Comparison of ENCODE assay signal across 8 mouse cellular contexts in genomic region chr10:52416458-52416857, GRCm38 (mm10). TPM values are rescaled to one million over a fixed set of nuclear protein-coding genes. Genes with fewer than 3 reads are reported as not detected.
DNase-seq lines count a peak whose midpoint lies in the region; ATAC-seq and TF ChIP-seq lines count a peak whose summit lies in the region.

No protein-coding gene starts in this region.

- peaks cover 7% of the 10 kb centered on the region; the same call in 1 of the 2 replicates for H3K36me3 ChIP-seq in hindbrain, embryonic 10.5 days
- no peaks in the 10 kb centered on the region for H3K36me3 ChIP-seq in hindbrain, embryonic 11.5 days (ENCODE audit: control insufficient read depth, insufficient read depth, low read length)
- no peaks in the 10 kb centered on the region for H3K36me3 ChIP-seq in hindbrain, embryonic 12.5 days
- no peaks in the 10 kb centered on the region for H3K36me3 ChIP-seq in midbrain, embryonic 11.5 days (ENCODE audit: control insufficient read depth, insufficient read depth, low read length)

- no peaks in the 10 kb centered on the region for H3K9me3 ChIP-seq in hindbrain, embryonic 10.5 days
- no peaks in the 10 kb centered on the region for H3K9me3 ChIP-seq in hindbrain, embryonic 11.5 days (ENCODE audit: control insufficient read depth, low read length)
- H3K9me3 ChIP-seq in hindbrain, embryonic 12.5 days (replicated peaks): no peaks in the 10 kb centered on the region
- no peaks in the 10 kb centered on the region for H3K9me3 ChIP-seq in midbrain, embryonic 11.5 days (ENCODE audit: control insufficient read depth, low read length)

- intact Hi-C loops in left cerebral cortex, postnatal 36 days (cut with DNase I): loop anchor here (2.0 to 5.0 kb wide), 2 partner anchors 34 to 276 kb away; partner anchors contain the start of genes Gopc and Slc35f1

- no peak overlapping the region; the same call in 1 of the 2 replicates for H3K9ac ChIP-seq in hindbrain, embryonic 11.5 days (ENCODE audit: low read depth, low read length)
- H3K9ac ChIP-seq in hindbrain, embryonic 12.5 days: no peak overlapping the region
- peak overlapping the region; percentile 58; the same call in 1 of the 2 replicates for H3K9ac ChIP-seq in midbrain, embryonic 11.5 days (ENCODE audit: low read length)

- H3K4me1 ChIP-seq in hindbrain, embryonic 10.5 days (replicated peaks): peaks cover 17% of the 10 kb centered on the region
- H3K4me1 ChIP-seq in hindbrain, embryonic 11.5 days (replicated peaks; ENCODE audit: control insufficient read depth, insufficient read depth, low read length): 0 out of 2 replicates have a peak, but pooled peaks cover 5% of the 10 kb centered on the region
- H3K4me1 ChIP-seq in hindbrain, embryonic 12.5 days: peaks cover 22% of the 10 kb centered on the region
- H3K4me1 ChIP-seq in midbrain, embryonic 11.5 days (ENCODE audit: control insufficient read depth, insufficient read depth, low read length): peaks cover 10% of the 10 kb centered on the region

- no peak for TF ChIP-seq CTCF in brain, embryonic 14.5 days (IDR thresholded peaks at IDR 0.05; ENCODE audit: borderline replicate concordance, extremely low read depth, insufficient read depth, insufficient read length)

- H3K4me2 ChIP-seq in hindbrain, embryonic 11.5 days (replicated peaks; ENCODE audit: low read depth, low read length): no peak overlapping the region
- H3K4me2 ChIP-seq in hindbrain, embryonic 12.5 days (replicated peaks): peak overlapping the region; percentile 73
- H3K4me2 ChIP-seq in midbrain, embryonic 11.5 days: peak overlapping the region; percentile 39; the same call in 1 of the 2 replicates

- no peak for TF ChIP-seq POLR2A in brain, embryonic 14.5 days (IDR thresholded peaks at IDR 0.05; ENCODE audit: borderline replicate concordance, extremely low read depth, insufficient read depth, insufficient read length, poor library complexity, severe bottlenecking)

- peak overlapping the region; percentile 96; the same call in 1 of the 2 replicates for H3K27ac ChIP-seq in hindbrain, embryonic 10.5 days
- H3K27ac ChIP-seq in hindbrain, embryonic 11.5 days (ENCODE audit: low read depth, low read length): no peak overlapping the region
- no peak overlapping the region for H3K27ac ChIP-seq in hindbrain, embryonic 12.5 days
- no peak overlapping the region for H3K27ac ChIP-seq in midbrain, embryonic 11.5 days (ENCODE audit: low read depth, low read length)

- no peak for DNase-seq in hindbrain, embryonic 10.5 days (ENCODE audit: low spot score)
- no peak for DNase-seq in hindbrain, embryonic 11.5 days (ENCODE audit: low spot score)
- DNase-seq in brain, embryonic 14.5 days (ENCODE audit: low read depth): peak; percentile 24
- no peak for DNase-seq in midbrain, embryonic 11.5 days (ENCODE audit: low spot score, missing footprints)
- DNase-seq in left cerebral cortex, postnatal 36 days (ENCODE audit: low spot score in 2 of 2): no peak
- DNase-seq in B cell, adult 2 months: no peak
- no peak for DNase-seq in urinary bladder, adult 2 months (ENCODE audit: low spot score)

- peak overlapping the region; percentile 93 for H3K4me3 ChIP-seq in hindbrain, embryonic 10.5 days
- H3K4me3 ChIP-seq in hindbrain, embryonic 11.5 days (ENCODE audit: low read depth, low read length): no peak overlapping the region
- H3K4me3 ChIP-seq in hindbrain, embryonic 12.5 days: peak overlapping the region; percentile 94; the same call in 1 of the 2 replicates
- H3K4me3 ChIP-seq in midbrain, embryonic 11.5 days (ENCODE audit: low read depth, low read length): no peak overlapping the region

- H3K27me3 ChIP-seq in hindbrain, embryonic 10.5 days (ENCODE audit: insufficient read depth, poor library complexity, severe bottlenecking): no peaks in the 10 kb centered on the region
- H3K27me3 ChIP-seq in hindbrain, embryonic 11.5 days (ENCODE audit: control insufficient read depth, insufficient read depth, low read length): no peaks in the 10 kb centered on the region
- H3K27me3 ChIP-seq in hindbrain, embryonic 12.5 days: no peaks in the 10 kb centered on the region
- no peaks in the 10 kb centered on the region for H3K27me3 ChIP-seq in midbrain, embryonic 11.5 days (ENCODE audit: control insufficient read depth, insufficient read depth, low read length)

- no peak for ATAC-seq in hindbrain, embryonic 11.5 days (ENCODE audit: low FRiP score)
- ATAC-seq in hindbrain, embryonic 12.5 days (ENCODE audit: low FRiP score): no peak
- no peak for ATAC-seq in midbrain, embryonic 11.5 days (ENCODE audit: low FRiP score)

- WGBS in hindbrain, embryonic 10.5 days: 84% methylated on average over 2 of the region's 2 CpGs
- 86% methylated on average over 2 of the region's 2 CpGs for WGBS in hindbrain, embryonic 11.5 days
- WGBS in hindbrain, embryonic 12.5 days: 74% methylated on average over 2 of the region's 2 CpGs
- 88% methylated on average over 2 of the region's 2 CpGs for WGBS in midbrain, embryonic 11.5 days

RNA-seq across cellular contexts. Expression of gene Nus1, which starts 0.9 kb away (rescaled TPM):
- 11.0 and 13.5 TPM in 2 replicates for polyA plus RNA-seq in hindbrain, embryonic 10.5 days (2016; fragmentation: Nextera tagmentation; extraction: Ambion mirVana)
- 17.1 and 17.6 TPM in 2 replicates for polyA plus RNA-seq in hindbrain, embryonic 11.5 days (2014; fragmentation: Nextera tagmentation; extraction: Ambion mirVana)
- 21.1 and 27.7 TPM in 2 replicates for polyA plus RNA-seq in brain, embryonic 14.5 days (2012; rRNA removed)
- 19.2 and 20.1 TPM in 2 replicates for polyA plus RNA-seq in hindbrain, embryonic 12.5 days (2016; fragmentation: Nextera tagmentation; extraction: Ambion mirVana)
- polyA plus RNA-seq in midbrain, embryonic 11.5 days (2014; fragmentation: Nextera tagmentation; extraction: Ambion mirVana): 16.4 and 16.6 TPM in 2 replicates
- 10 to 100 TPM; 53.7 to 74.5 TPM for total RNA-seq in left cerebral cortex, postnatal 36 days (2021)
- polyA plus RNA-seq in urinary bladder, adult 2 months (2012; rRNA removed): 19.6 and 22.7 TPM in 2 replicates

RNA-seq across cellular contexts. Expression of gene Nepn, which starts 27.7 kb away (rescaled TPM):
- polyA plus RNA-seq in hindbrain, embryonic 10.5 days (2016; fragmentation: Nextera tagmentation; extraction: Ambion mirVana): not detected in 2 replicates
- polyA plus RNA-seq in hindbrain, embryonic 11.5 days (2014; fragmentation: Nextera tagmentation; extraction: Ambion mirVana): not detected in 2 replicates
- 0.05 TPM in 1 of 2 replicates, not detected in the other for polyA plus RNA-seq in brain, embryonic 14.5 days (2012; rRNA removed)
- polyA plus RNA-seq in hindbrain, embryonic 12.5 days (2016; fragmentation: Nextera tagmentation; extraction: Ambion mirVana): not detected in 2 replicates
- not detected in 2 replicates for polyA plus RNA-seq in midbrain, embryonic 11.5 days (2014; fragmentation: Nextera tagmentation; extraction: Ambion mirVana)
- not detected for total RNA-seq in left cerebral cortex, postnatal 36 days (2021)
- 0.11 and 0.13 TPM in 2 replicates for polyA plus RNA-seq in urinary bladder, adult 2 months (2012; rRNA removed)

RNA-seq across cellular contexts. Expression of gene Gopc, which starts 34.5 kb away (rescaled TPM):
- 17.7 and 18.0 TPM in 2 replicates for polyA plus RNA-seq in hindbrain, embryonic 10.5 days (2016; fragmentation: Nextera tagmentation; extraction: Ambion mirVana)
- 19.8 and 20.6 TPM in 2 replicates for polyA plus RNA-seq in hindbrain, embryonic 11.5 days (2014; fragmentation: Nextera tagmentation; extraction: Ambion mirVana)
- polyA plus RNA-seq in brain, embryonic 14.5 days (2012; rRNA removed): 10.3 and 19.4 TPM in 2 replicates
- 30.4 and 32.1 TPM in 2 replicates for polyA plus RNA-seq in hindbrain, embryonic 12.5 days (2016; fragmentation: Nextera tagmentation; extraction: Ambion mirVana)
- polyA plus RNA-seq in midbrain, embryonic 11.5 days (2014; fragmentation: Nextera tagmentation; extraction: Ambion mirVana): 15.7 and 15.9 TPM in 2 replicates
- 10 to 100 TPM; 44.0 to 46.4 TPM for total RNA-seq in left cerebral cortex, postnatal 36 days (2021)
- 14.2 and 18.7 TPM in 2 replicates for polyA plus RNA-seq in urinary bladder, adult 2 months (2012; rRNA removed)

RNA-seq across cellular contexts. Expression of gene Gm26741, which starts 57.9 kb away (rescaled TPM):
- not detected in 2 replicates for polyA plus RNA-seq in hindbrain, embryonic 10.5 days (2016; fragmentation: Nextera tagmentation; extraction: Ambion mirVana)
- polyA plus RNA-seq in hindbrain, embryonic 11.5 days (2014; fragmentation: Nextera tagmentation; extraction: Ambion mirVana): not detected in 2 replicates
- not detected in 2 replicates for polyA plus RNA-seq in brain, embryonic 14.5 days (2012; rRNA removed)
- polyA plus RNA-seq in hindbrain, embryonic 12.5 days (2016; fragmentation: Nextera tagmentation; extraction: Ambion mirVana): not detected in 2 replicates
- polyA plus RNA-seq in midbrain, embryonic 11.5 days (2014; fragmentation: Nextera tagmentation; extraction: Ambion mirVana): not detected in 2 replicates
- not detected for total RNA-seq in left cerebral cortex, postnatal 36 days (2021)
- polyA plus RNA-seq in urinary bladder, adult 2 months (2012; rRNA removed): not detected in 2 replicates

Comparison
In these comparisons a context has a peak if more than half of its experiments do, and no peak if none do; other contexts are left out.
1. H3K4me3 ChIP-seq: peak in hindbrain, embryonic 10.5 days (single experiment) and hindbrain, embryonic 12.5 days (single experiment); none in hindbrain, embryonic 11.5 days (single experiment) and midbrain, embryonic 11.5 days (single experiment).